Mouse (Mus musculus): ENCODE measurements at regions not wholly inside any gene's neighbourhood (a gene's known extent, or its start where the extent isn't known, plus 50 kb on each side); places are given as distances from the start of the nearest gene placed in this dataset.

DNA sequence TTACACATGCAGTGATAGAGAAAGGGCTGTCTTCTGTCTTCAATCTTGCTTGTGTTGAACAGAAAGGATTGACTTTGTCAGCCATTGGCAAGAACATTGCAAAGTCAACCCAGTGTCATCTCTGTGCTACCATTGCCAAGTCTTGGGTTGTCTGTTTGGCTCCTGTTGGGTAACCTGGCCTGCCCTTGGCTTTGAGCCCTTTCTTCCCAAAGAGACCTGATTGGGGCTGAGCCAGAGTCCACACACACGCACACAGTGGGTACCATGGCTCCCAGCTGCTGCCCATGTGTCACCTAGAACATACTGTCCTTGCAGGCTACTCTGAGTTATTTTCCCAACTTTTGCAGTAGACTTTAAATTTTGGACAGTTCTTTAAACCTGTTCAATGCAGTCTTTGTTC lies 51.0 kb upstream of the Fam19a1 start:
- TF ChIP-seq CTCF (IDR thresholded peaks at IDR 0.05; ENCODE audit: extremely low read depth, insufficient read depth, low read length) (no peak), POLR2A (IDR thresholded peaks at IDR 0.05; ENCODE audit: extremely low read depth, insufficient read depth, low read length) (no peak)
